Mouse (Mus musculus) testis, adult 2 months (tissue): ENCODE measurements at regions not wholly inside any gene's neighbourhood (a gene's known extent, or its start where the extent isn't known, plus 50 kb on each side); places are given as distances from the start of the nearest gene placed in this dataset.

Experiments
- CTCF ChIP-seq: fragments of 200-500 bp; IDR thresholded peaks from 2 replicates; pipeline ENCODE4 v1.5.1; 2012; ENCODE audit warnings: low read depth, mild to moderate bottlenecking, inconsistent platforms, low read length, moderate library complexity; ENCODE audit not compliant: control insufficient read depth, insufficient read depth, insufficient replicate concordance
- POLR2A ChIP-seq: fragments of 200-500 bp; IDR thresholded peaks from 2 replicates; pipeline ENCODE4 v1.6.1; 2012; ENCODE audit warnings: low read depth, mild to moderate bottlenecking, inconsistent platforms, low read length, moderate library complexity; ENCODE audit not compliant: control insufficient read depth

GRCm38 (mm10) chr14:76619038-76619409 is 62.3 kb upstream of the Serp2 start:
- TF ChIP-seq CTCF: no peak
- TF ChIP-seq POLR2A: no peak
